Mouse (Mus musculus) embryonic stem cell, embryonic (primary cell): ENCODE data around the gene Hyal2.

Experiments
- CTCF ChIA-PET, 4 experiments: fragments of 300-600 bp in 2 of 4; fragments of 350-600 bp in 2 of 4; sonication (Branson Sonifier 250); formaldehyde crosslinking; loops; one replicate each; lab custom pipeline; 2022; ENCODE audit warnings: inconsistent platforms in 2 of 4; lab: Charles Lee
- POLR2A ChIA-PET, 4 experiments: fragments of 300-600 bp in 2 of 4; fragments of 350-600 bp in 2 of 4; sonication (Branson Sonifier 250); formaldehyde crosslinking; loops; one replicate each; lab custom pipeline; 2022; ENCODE audit warnings: antibody characterized with exemption in 4 of 4, inconsistent platforms in 1 of 4; lab: Charles Lee

The Hyal2 gene

DNA sequence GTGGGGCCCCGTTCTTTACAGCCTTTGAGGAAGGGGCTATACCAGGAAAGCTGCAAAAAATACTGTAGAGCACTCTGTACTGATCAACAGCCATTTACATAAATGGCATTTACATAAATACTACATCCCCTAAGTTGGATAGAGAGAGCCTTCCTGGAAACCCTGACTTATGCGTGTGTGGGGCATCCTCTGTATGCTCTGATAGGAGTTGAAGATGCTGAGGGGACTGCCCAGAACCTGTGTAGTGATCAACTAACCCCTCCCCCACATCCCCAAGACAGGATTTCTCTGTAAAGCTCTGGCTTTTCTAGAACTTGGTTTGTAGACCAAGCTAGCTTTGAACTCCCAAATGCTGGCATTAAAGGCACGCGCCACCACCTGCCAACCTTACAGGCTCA is 41.7 kb downstream of the Hyal2 start:
- ChIA-PET CTCF (interaction anchor here in 3 of 4 experiments (0.6 to 9.0 kb wide), 17 partner anchors 8 to 146 kb away, joined by 3 to 161 read pairs (median 4); partner anchors contain the start of gene Gnai2 (in 1 of the 3)), POLR2A (interaction anchor here in 3 of 4 experiments (0.7 to 4.8 kb wide), 20 partner anchors 9 to 106 kb away, joined by 3 to 82 read pairs (median 6); partner anchors contain the start of genes Hyal1 (in 2 of the 3), Ifrd2 (in 2 of the 3) and Gnai2 (in 1 of the 3))

DNA sequence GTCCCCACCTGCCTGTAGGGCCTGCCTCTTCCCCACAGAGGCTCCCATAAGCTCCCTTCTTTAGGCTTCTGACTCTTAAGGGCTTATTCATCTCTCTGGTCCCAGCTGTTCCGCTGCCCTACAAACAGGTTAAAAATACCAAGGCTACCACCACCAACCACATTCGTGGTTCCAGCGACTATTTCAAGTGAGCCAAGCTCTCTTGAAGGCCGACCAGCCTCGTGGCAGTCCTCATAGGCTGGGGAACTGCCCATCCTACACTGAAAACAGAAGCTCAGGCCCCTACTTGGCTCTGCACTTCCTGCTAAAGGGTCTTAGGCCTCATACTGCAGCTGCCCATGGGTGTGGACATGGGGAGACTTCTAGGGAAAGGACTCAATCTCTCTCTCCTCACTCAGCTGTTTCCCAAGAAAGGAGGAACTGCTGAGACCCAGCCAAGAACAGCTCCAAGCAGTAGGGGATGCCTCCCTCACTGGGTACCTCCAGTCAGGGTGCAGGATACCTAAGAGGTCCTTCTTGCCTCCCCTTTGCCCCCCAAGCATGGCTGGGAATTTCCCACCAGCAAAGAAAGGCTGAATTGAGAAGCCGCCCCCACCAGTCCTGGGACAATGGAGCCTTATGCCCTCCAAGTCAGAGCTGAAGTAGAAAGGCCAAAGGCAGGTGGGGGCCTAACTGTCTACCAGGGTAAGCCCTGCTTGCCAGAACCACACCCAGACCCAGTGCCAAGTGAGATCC is 43.9 kb downstream of the Hyal2 start:
- ChIA-PET POLR2A (interaction anchor here in 3 of 4 experiments (0.5 to 4.8 kb wide), 61 partner anchors 9 to 381 kb away, joined by 3 to 93 read pairs (median 8); partner anchors contain the start of genes Gnai2 (in 3 of the 3), Cyb561d2 (in 2 of the 3), Hyal3 (in 2 of the 3) and Ifrd2 (in 2 of the 3)), CTCF (interaction anchor here (0.6 to 9.0 kb wide), 35 partner anchors 9 to 968 kb away, joined by 3 to 161 read pairs (median 7); partner anchors contain the start of genes Gnai2 (in 2 of the 4), Cyb561d2 (in 1 of the 4), Hyal2 (in 1 of the 4) and Nprl2 (in 1 of the 4))

DNA sequence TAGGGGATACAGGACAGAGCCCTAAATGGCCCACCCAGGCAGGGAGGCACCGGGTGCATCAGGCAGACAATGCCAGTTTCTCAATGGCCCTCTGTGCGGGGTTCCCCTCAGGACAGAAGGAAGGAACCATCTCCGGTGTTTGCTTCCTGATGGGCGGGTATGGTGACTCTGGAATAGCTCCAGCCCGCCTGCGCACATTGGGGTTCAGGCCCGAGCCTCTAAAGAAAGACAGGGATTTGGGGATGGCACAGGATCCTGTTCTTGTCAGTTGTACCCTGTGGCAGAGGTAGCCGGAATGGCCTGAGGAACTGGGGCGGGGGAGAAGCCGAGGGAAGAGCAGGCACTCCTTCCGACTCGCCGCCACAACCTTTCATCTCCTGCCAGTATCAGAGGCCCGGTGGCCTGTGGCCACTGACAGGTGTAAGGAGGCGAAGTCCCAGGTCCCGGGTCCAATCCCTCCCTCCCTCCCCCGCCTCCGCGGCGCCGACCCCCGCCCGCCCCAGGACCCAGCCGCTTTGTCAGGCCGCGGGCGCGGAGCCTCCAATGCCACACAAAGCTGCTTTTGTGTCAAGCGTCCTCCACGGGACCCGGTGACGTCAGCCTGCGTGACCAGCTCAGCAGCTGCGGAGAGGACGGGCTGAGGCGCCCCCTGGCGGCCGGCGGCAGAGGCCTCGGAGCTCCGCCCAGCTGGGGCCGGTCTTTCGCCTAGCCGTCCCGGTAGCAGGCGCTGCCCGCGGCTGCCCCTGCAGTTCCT is 44.6 kb downstream of the Hyal2 start:
- POLR2A ChIA-PET, result interaction anchor here (0.5 to 4.8 kb wide), 112 partner anchors 9 to 1243 kb away, joined by 3 to 93 read pairs (median 5); partner anchors contain the start of genes Gnai2 (in 3 of the 4), Hyal3 (in 3 of the 4), Ifrd2 (in 3 of the 4) and Cyb561d2 (in 2 of the 4)
- CTCF ChIA-PET, result interaction anchor here (0.5 to 9.0 kb wide), 98 partner anchors 10 to 1040 kb away, joined by 3 to 161 read pairs (median 5); partner anchors contain the start of genes Gnai2 (in 3 of the 4), Tmem115 (in 3 of the 4), Hyal2 (in 2 of the 4) and Zmynd10 (in 2 of the 4)

DNA sequence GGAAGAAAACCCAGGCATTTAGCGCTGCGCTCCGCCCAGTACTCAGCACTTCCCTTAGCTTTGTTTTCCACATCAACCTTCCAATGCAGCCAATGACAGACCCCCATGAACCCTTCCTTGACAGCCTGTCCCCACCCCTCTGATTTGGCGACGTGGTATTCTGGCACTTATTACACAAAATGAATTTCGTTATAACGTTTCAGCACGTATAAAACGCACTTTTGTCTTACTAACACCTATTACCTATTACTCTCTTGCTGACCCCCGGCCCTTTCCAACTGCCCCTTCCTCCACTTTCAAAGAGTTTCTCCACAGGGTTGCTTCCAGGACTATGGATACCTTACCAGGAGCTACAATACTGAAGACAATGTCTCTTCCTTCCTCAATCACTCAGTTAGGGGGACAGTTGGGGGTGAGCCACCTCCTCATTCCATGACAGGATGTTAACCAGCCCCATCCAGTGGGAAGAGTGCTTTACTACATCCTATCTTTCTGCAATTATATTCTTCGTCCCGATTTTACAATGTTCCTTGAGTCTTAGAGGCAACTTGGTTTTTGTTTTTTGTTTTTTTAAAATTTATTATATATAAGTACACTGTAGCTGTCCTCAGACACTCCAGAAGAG is 45.3 kb downstream of the Hyal2 start:
- ChIA-PET CTCF (interaction anchor here (0.6 to 9.0 kb wide), 93 partner anchors 12 to 1039 kb away, joined by 3 to 161 read pairs (median 5); partner anchors contain the start of genes Gnai2 (in 3 of the 4), Hyal2 (in 2 of the 4), Tmem115 (in 2 of the 4) and Zmynd10 (in 2 of the 4)), POLR2A (interaction anchor here (0.5 to 4.8 kb wide), 101 partner anchors 10 to 1244 kb away, joined by 3 to 93 read pairs (median 5); partner anchors contain the start of genes Gnai2 (in 3 of the 4), Hyal3 (in 3 of the 4), Ifrd2 (in 3 of the 4) and Cyb561d2 (in 2 of the 4))

DNA sequence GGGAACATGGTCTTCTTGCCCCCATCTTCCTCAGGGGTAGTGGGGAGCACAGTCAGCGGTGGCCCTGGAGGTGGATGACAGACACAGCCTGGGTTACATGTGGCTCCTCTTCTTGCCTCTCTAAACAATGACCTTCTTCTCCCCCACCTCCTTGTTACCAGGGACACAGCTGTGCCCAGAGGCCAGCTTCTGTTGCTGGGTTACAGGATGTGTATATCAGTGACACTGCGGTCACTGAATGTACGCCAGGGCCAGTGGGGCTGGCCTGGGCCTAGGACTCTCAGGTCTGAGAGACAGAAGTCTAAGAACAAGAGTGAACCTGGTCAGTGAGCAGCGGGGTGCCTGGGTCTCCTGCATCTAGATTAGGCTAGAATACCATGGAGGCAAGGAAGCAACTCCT is 47.3 kb downstream of the Hyal2 start:
- CTCF ChIA-PET, result interaction anchor here in 3 of 4 experiments (1.0 to 9.0 kb wide), 11 partner anchors 11 to 258 kb away, joined by 3 to 161 read pairs (median 7); partner anchors contain the start of gene Ifrd2 (in 1 of the 3)
- POLR2A ChIA-PET, result interaction anchor here in 2 of 4 experiments (0.9 to 4.3 kb wide), 10 partner anchors 9 to 38 kb away, joined by 3 to 27 read pairs (median 4); partner anchors contain the start of genes Gnai2 (in 1 of the 2) and Hyal1 (in 1 of the 2)

DNA sequence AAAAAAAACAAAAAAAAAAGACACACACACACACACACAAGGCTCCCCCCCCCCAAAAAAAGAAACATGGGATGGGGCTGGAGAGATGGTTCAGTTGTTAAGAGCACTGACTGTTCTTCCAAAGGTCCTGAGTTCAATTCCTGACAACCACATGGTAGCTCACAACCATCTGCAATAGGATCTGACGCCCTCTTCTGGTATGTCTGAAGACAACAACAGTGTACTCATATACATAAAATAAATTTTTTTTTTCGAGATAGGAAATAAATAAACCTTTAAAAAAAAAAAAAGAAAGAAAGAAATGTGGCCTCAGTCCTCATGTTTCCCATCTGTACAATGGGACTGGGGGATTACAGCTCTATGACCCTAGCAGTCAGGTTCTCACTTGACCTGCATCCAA is 49.7 kb downstream of the Hyal2 start:
- ChIA-PET CTCF (interaction anchor here (0.6 to 9.0 kb wide), 33 partner anchors 8 to 1190 kb away, joined by 3 to 109 read pairs (median 4); partner anchors contain the start of genes Gnai2 (in 1 of the 4), Hyal3 (in 1 of the 4), Ifrd2 (in 1 of the 4) and Sema3b (in 1 of the 4)), POLR2A (interaction anchor here in 2 of 4 experiments (0.7 to 3.1 kb wide), 10 partner anchors 9 to 74 kb away, joined by 3 to 12 read pairs (median 5); partner anchors contain the start of genes Gnai2 (in 1 of the 2) and Ifrd2 (in 1 of the 2))

DNA sequence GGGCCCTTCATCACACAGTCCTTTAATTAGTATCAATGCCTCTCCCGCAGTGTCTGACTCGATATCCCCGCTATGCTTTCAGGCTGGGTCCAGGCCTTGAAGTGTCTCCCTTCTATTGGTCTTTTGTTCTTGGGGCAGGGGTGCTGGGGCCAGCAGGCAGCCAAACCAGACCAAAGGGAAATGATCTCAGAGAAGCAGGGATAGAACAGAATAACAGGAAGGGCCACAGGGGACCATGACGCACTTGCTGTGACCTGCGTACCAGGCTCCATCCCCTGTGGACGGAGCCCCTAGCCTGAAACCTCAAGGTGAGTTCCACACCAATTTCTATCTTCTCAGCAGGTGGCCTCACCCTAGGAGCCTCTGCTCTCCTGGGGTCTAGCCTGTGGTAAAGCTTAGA is 50.4 kb downstream of the Hyal2 start:
- CTCF ChIA-PET, result interaction anchor here (0.6 to 9.0 kb wide), 25 partner anchors 8 to 287 kb away, joined by 3 to 109 read pairs (median 4); partner anchors contain the start of genes Gnai2 (in 1 of the 4) and Sema3b (in 1 of the 4)
- POLR2A ChIA-PET, result interaction anchor here in 2 of 4 experiments (0.8 to 3.1 kb wide), 10 partner anchors 8 to 75 kb away, joined by 3 to 12 read pairs (median 4); partner anchors contain the start of gene Gnai2 (in 1 of the 2)

DNA sequence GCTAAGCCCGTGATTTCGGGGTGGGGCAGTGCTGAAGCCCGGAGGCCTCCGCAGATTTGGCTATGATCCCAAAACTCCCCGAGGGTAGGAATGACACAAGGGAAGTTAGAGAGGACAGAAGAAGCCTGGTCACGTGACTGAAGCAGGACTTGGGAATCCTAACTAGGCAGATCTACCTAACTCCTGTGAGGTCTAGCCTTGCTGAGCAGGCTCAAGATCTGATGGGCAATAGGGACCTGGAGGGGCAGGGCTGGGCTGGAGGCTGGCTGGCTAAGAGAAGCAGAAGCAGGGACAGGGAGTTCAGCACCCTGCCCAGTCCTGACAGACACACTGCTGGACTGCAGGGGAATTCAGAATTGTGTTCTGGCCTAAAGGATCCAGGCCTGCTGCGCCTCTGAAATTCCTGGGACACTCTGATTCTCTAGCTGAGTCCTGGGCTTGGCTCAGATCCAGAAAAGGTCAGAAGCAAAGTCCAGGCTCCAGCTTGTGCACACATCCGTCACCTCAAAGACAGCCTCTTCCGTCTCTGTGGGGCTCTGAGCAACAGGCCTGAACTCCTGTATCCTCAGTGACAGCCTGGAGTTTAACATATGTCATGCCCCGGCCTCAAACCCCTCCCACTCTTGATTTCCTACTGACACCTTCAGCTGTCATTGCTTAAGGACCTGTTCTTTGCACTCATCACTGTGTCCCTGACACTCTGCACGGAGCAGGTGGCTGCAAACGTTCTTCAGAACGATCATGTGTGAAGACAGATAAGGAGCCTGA is 51.2 kb downstream of the Hyal2 start:
- CTCF ChIA-PET, result interaction anchor here in 3 of 4 experiments (0.9 to 2.1 kb wide), 9 partner anchors 7 to 53 kb away, joined by 3 to 21 read pairs (median 4); partner anchors contain the start of genes Gnai2 (in 1 of the 3) and Sema3b (in 1 of the 3)

GRCm38 (mm10) chr9:107619546-107619879 is 51.8 kb downstream of the Hyal2 start:
- POLR2A ChIA-PET, result interaction anchor here in 3 of 4 experiments (0.9 to 3.1 kb wide), 12 partner anchors 11 to 88 kb away, joined by 3 to 12 read pairs (median 3); partner anchors contain the start of genes Gnai2 (in 3 of the 3) and Hyal1 (in 2 of the 3)
- CTCF ChIA-PET, result interaction anchor here in 2 of 4 experiments (0.6 to 1.3 kb wide), 3 partner anchors 10 to 77 kb away, joined by 3 to 4 read pairs (median 4); partner anchors contain the start of gene Sema3b (in 1 of the 2)

More for the DNA sequence above, 51.2 kb downstream of the Hyal2 start:
- POLR2A ChIA-PET, result interaction anchor here in 3 of 4 experiments (0.9 to 3.1 kb wide), 14 partner anchors 7 to 89 kb away, joined by 3 to 12 read pairs (median 3); partner anchors contain the start of genes Gnai2 (in 3 of the 3) and Hyal1 (in 2 of the 3)

DNA sequence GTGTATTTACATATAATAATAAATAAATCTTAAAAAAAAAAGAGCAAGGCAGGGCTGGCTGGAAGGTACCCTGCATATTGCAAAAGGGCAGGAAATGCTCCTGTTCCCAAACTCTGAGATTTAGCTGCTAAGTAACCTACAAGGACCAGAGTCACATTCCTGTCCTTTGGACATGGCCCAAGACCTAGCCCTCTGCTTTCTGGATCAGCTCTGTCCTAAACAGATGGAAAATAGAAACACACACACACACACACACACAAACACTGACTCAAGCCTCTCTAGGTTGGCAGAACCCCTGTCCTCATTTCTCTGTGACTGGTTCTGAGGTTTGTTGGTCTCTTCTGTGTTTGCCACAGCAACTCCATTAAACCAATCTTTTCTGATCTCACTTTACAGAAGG is 53.2 kb downstream of the Hyal2 start:
- CTCF ChIA-PET, result interaction anchor here in 1 of 4 experiments (1.4 kb wide), 1 partner anchor 24 kb away, joined by 4 read pairs; no protein-coding TSS in a partner anchor

More for the DNA sequence above, 53.2 kb downstream of the Hyal2 start:
- POLR2A ChIA-PET, result interaction anchor here in 2 of 4 experiments (1.0 to 1.1 kb wide), 2 partner anchors 9 kb away, joined by 3 to 4 read pairs; no protein-coding TSS in a partner anchor
